Mouse (Mus musculus): ENCODE measurements around the gene Ppp2r5a.

DNA sequence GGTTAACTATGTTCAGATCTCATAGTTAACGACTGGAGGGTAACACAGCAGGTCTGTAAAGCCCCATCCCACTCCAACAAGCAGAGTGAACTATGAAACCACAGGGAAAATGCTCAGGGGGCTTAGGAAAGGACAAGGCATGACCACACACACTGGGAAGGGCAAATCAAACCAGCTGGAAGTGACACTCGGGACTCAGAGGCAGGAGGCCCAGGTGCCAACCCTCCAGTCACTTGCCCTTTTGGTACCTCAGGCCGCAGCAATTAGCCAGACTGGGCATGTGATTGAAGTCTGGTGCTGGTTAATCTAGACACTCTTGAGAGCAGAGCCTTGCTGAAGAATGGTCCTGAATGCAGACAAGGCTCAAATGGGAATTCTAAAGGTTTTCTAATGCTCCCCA is 33.6 kb upstream of the Ppp2r5a start:
- TF ChIP-seq POLR2A (IDR thresholded peaks at IDR 0.05; ENCODE audit: borderline replicate concordance, insufficient read depth, low read length) (no peak), CTCF (IDR thresholded peaks at IDR 0.05; ENCODE audit: borderline replicate concordance, insufficient read depth, low read depth, low read length) (no peak)
